15 mouse cellular contexts compared by ENCODE assay signal in genomic region chr16:77369810-77370209, GRCm38 (mm10).
DNase-seq lines count a peak whose midpoint lies in the region; ATAC-seq lines count a peak whose summit lies in the region.
"Had no signal": no experiment of that assay in that cellular context is flagged by ENCODE, and none has a peak within 500 bp of the region (broad histone marks: within the 10 kb centered on the region; RNA-seq: fewer than 3 reads in every experiment).

No protein-coding gene starts in this region.

- intact Hi-C loops in heart, postnatal 14 days (cut with DNase I) = no loop called here

- no peaks in the 10 kb centered on the region for H3K36me3 ChIP-seq in heart, embryonic 12.5 days
- no peaks in the 10 kb centered on the region for H3K36me3 ChIP-seq in heart, embryonic 13.5 days
- H3K36me3 ChIP-seq in intestine, embryonic 15.5 days = no peaks in the 10 kb centered on the region
- H3K36me3 ChIP-seq in forebrain, embryonic 11.5 days (ENCODE audit: control insufficient read depth, insufficient read depth, low read length) = no peaks in the 10 kb centered on the region
- H3K36me3 ChIP-seq: embryonic facial prominence, embryonic 13.5 days; forebrain, embryonic 12.5 days; hindbrain, embryonic 13.5 days; limb, embryonic 13.5 days had no signal

- H3K4me3 ChIP-seq in heart, embryonic 12.5 days = no peak overlapping the region
- H3K4me3 ChIP-seq in heart, embryonic 13.5 days = no peak overlapping the region
- no peak overlapping the region for H3K4me3 ChIP-seq in intestine, embryonic 15.5 days (replicated peaks)
- no peak overlapping the region for H3K4me3 ChIP-seq in forebrain, embryonic 11.5 days (ENCODE audit: low read depth, low read length)
- H3K4me3 ChIP-seq: embryonic facial prominence, embryonic 13.5 days; forebrain, embryonic 12.5 days; hindbrain, embryonic 13.5 days; limb, embryonic 13.5 days had no signal

- H3K9ac ChIP-seq in heart, embryonic 12.5 days = no peak overlapping the region
- no peak overlapping the region for H3K9ac ChIP-seq in heart, embryonic 13.5 days
- no peak overlapping the region for H3K9ac ChIP-seq in intestine, embryonic 15.5 days
- H3K9ac ChIP-seq in forebrain, embryonic 11.5 days (ENCODE audit: low read length) = no peak overlapping the region
- H3K9ac ChIP-seq: embryonic facial prominence, embryonic 13.5 days; forebrain, embryonic 12.5 days; hindbrain, embryonic 13.5 days; limb, embryonic 13.5 days had no signal

- 60% methylated on average over 2 of the region's 2 CpGs for WGBS in heart, embryonic 12.5 days
- WGBS in heart, embryonic 13.5 days = 59% methylated on average over 2 of the region's 2 CpGs
- WGBS in intestine, embryonic 15.5 days = 76% methylated on average over 2 of the region's 2 CpGs
- 94% methylated on average over 2 of the region's 2 CpGs for WGBS in forebrain, embryonic 11.5 days

- no peak overlapping the region; the same call in 1 of the 2 replicates for H3K27ac ChIP-seq in heart, embryonic 12.5 days (ENCODE audit: poor library complexity, severe bottlenecking)
- peak overlapping the region; percentile 56 for H3K27ac ChIP-seq in heart, embryonic 13.5 days (replicated peaks)
- no peak overlapping the region for H3K27ac ChIP-seq in intestine, embryonic 15.5 days
- H3K27ac ChIP-seq in forebrain, embryonic 11.5 days (ENCODE audit: low read depth, low read length) = no peak overlapping the region
- H3K27ac ChIP-seq: embryonic facial prominence, embryonic 13.5 days; forebrain, embryonic 12.5 days; hindbrain, embryonic 13.5 days; limb, embryonic 13.5 days had no signal

- peaks cover 9% of the 10 kb centered on the region for H3K4me1 ChIP-seq in heart, embryonic 12.5 days (replicated peaks)
- H3K4me1 ChIP-seq in heart, embryonic 13.5 days = peaks cover 13% of the 10 kb centered on the region
- H3K4me1 ChIP-seq in intestine, embryonic 15.5 days (replicated peaks) = no peaks in the 10 kb centered on the region
- no peaks in the 10 kb centered on the region; the same call in 1 of the 2 replicates for H3K4me1 ChIP-seq in forebrain, embryonic 11.5 days (replicated peaks; ENCODE audit: control insufficient read depth, insufficient read depth, low read length)
- H3K4me1 ChIP-seq: embryonic facial prominence, embryonic 13.5 days; limb, embryonic 13.5 days had no signal

- no peak overlapping the region for H3K4me2 ChIP-seq in heart, embryonic 12.5 days
- no peak overlapping the region for H3K4me2 ChIP-seq in heart, embryonic 13.5 days
- no peak overlapping the region for H3K4me2 ChIP-seq in intestine, embryonic 15.5 days (replicated peaks)
- no peak overlapping the region for H3K4me2 ChIP-seq in forebrain, embryonic 11.5 days (ENCODE audit: low read depth, low read length, severe bottlenecking)
- H3K4me2 ChIP-seq: embryonic facial prominence, embryonic 13.5 days; forebrain, embryonic 12.5 days; hindbrain, embryonic 13.5 days; limb, embryonic 13.5 days had no signal

- no peak for DNase-seq in heart, postnatal 14 days
- DNase-seq in forebrain, embryonic 11.5 days (ENCODE audit: low spot score) = no peak
- no peak for DNase-seq in adrenal gland, adult 2 months
- DNase-seq: adrenal gland, postnatal 25 days; cerebellum, adult 9-11 months; kidney, adult 18-20 months; kidney, postnatal 36 days had no signal

- H3K27me3 ChIP-seq in heart, embryonic 12.5 days (replicated peaks) = no peaks in the 10 kb centered on the region
- H3K27me3 ChIP-seq in heart, embryonic 13.5 days (replicated peaks) = no peaks in the 10 kb centered on the region
- no peaks in the 10 kb centered on the region for H3K27me3 ChIP-seq in intestine, embryonic 15.5 days (replicated peaks)
- no peaks in the 10 kb centered on the region for H3K27me3 ChIP-seq in forebrain, embryonic 11.5 days (ENCODE audit: control insufficient read depth, insufficient read depth, low read length)
- H3K27me3 ChIP-seq: embryonic facial prominence, embryonic 13.5 days; forebrain, embryonic 12.5 days; hindbrain, embryonic 13.5 days; limb, embryonic 13.5 days had no signal

- ATAC-seq in heart, embryonic 12.5 days (ENCODE audit: insufficient number of reproducible peaks, low FRiP score) = peak; percentile 87
- peak; percentile 42; the same call in 1 of the 2 replicates for ATAC-seq in heart, embryonic 13.5 days (ENCODE audit: extremely low read depth, insufficient number of reproducible peaks, low FRiP score, low TSS enrichment)
- peak; percentile 71 for ATAC-seq in intestine, embryonic 15.5 days
- peak; percentile 99 for ATAC-seq in megakaryocyte, adult 5-6 weeks (ENCODE audit: poor library complexity, severe bottlenecking)
- no peak for ATAC-seq in forebrain, embryonic 11.5 days (replicated peaks; ENCODE audit: low FRiP score)

- H3K9me3 ChIP-seq in heart, embryonic 12.5 days (replicated peaks) = no peaks in the 10 kb centered on the region
- no peaks in the 10 kb centered on the region for H3K9me3 ChIP-seq in heart, embryonic 13.5 days
- no peaks in the 10 kb centered on the region for H3K9me3 ChIP-seq in intestine, embryonic 15.5 days
- no peaks in the 10 kb centered on the region for H3K9me3 ChIP-seq in forebrain, embryonic 11.5 days (ENCODE audit: control insufficient read depth, low read length)
- H3K9me3 ChIP-seq: embryonic facial prominence, embryonic 13.5 days; forebrain, embryonic 12.5 days; hindbrain, embryonic 13.5 days; limb, embryonic 13.5 days had no signal
